Mouse (Mus musculus): Measurements from ENCODE around the gene Ms4a4d. TPM values are rescaled to one million over a fixed set of nuclear protein-coding genes. Genes with fewer than 3 reads are reported as not detected.
A peak's percentile ranks its signal among the peaks of the same experiment; 100 is the strongest.
"Not testable (repeated sequence)": the region's sequence is repeated elsewhere in the genome, so short reads cannot be mapped to it uniquely, and the experiment has no call there.

The Ms4a4d gene
- 2.1 and 4.0 TPM in 2 replicates for polyA plus RNA-seq (2012; rRNA removed)

- Histone ChIP-seq H3K4me3 (ENCODE audit: control insufficient read depth, insufficient read depth, low read length) (no peak within 1 kb of the TSS), H3K27me3 (ENCODE audit: control insufficient read depth, insufficient read depth, low read length) (no peaks in the 10 kb centered on the region), H3K27ac (ENCODE audit: control insufficient read depth, insufficient read depth, low read length) (no peak within 1 kb of the TSS), H3K4me1 (replicated peaks; ENCODE audit: control insufficient read depth, insufficient read depth, low read length) (peaks cover 8% of the 10 kb centered on the region), H3K36me3 (ENCODE audit: control insufficient read depth, insufficient read depth, low read length) (no peaks in the 10 kb centered on the region)
- no peak for DNase-seq
- TF ChIP-seq CTCF (IDR thresholded peaks at IDR 0.05; ENCODE audit: borderline replicate concordance, control insufficient read depth, extremely low read depth, insufficient read depth, low read length, poor library complexity) = no peak
- TF ChIP-seq POLR2A (IDR thresholded peaks at IDR 0.05; ENCODE audit: control insufficient read depth, extremely low read depth, insufficient read depth, low read length, poor library complexity) = no peak
- 96% methylated on average over 7 of the region's 7 CpGs for WGBS
Measured at GRCm38 (mm10) chr19:11536593-11536992, at the start of gene Ms4a4d. TSS of gene Ms4a4d (plus strand) at chr19:11536801.

DNA sequence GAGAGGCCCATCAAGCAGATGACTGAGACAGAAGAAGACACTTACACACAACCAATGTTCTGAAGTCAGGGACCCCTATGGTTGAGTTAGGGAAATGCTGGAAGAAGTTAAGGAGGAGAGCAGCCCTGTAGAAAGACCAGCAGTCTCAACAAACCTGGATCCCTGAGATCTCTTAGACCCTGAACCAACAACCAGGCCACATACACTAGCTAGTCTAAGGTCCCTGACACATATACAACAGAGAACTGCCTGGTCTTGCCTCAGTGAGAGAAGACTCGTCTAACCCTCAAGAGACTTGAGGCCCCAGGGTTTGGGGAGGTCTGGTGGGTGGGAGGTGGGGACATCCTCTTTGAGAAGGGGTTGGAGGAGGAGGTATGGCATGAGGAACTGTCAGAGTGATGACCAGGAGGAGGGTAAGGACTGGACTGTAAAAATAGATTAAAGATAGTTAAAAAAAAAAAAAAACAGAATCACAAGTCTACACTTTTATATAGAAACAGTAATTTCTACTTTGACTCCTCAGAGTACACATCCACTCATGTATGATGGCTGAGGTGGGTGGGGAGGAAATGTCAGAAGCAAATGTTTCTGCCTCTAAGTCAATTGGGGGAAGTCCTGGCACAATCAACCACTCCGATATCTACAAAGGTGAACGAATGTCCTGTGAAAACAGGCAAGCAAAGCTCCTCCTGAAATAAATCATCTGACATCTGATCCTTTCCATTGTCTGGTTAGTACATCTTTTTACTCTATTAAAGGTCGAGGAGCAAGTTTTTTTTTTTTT, 45.0 kb upstream of the Ms4a4d start:
- no peaks in the 10 kb centered on the region for H3K27me3 ChIP-seq (ENCODE audit: control insufficient read depth, insufficient read depth, low read length)
- peak overlapping the region; percentile 62 for H3K27ac ChIP-seq (ENCODE audit: control insufficient read depth, insufficient read depth, low read length)
- no peaks in the 10 kb centered on the region for H3K36me3 ChIP-seq (ENCODE audit: control insufficient read depth, insufficient read depth, low read length)
- H3K4me3 ChIP-seq (ENCODE audit: control insufficient read depth, insufficient read depth, low read length) = no peak overlapping the region
- no peak for DNase-seq
- 80% methylated on average over 4 of the region's 4 CpGs for WGBS
- TF ChIP-seq CTCF (IDR thresholded peaks at IDR 0.05; ENCODE audit: borderline replicate concordance, control insufficient read depth, extremely low read depth, insufficient read depth, low read length, poor library complexity) (no peak), POLR2A (IDR thresholded peaks at IDR 0.05; ENCODE audit: control insufficient read depth, extremely low read depth, insufficient read depth, low read length, poor library complexity) (no peak)
- no peaks in the 10 kb centered on the region for H3K4me1 ChIP-seq (replicated peaks; ENCODE audit: control insufficient read depth, insufficient read depth, low read length)

DNA sequence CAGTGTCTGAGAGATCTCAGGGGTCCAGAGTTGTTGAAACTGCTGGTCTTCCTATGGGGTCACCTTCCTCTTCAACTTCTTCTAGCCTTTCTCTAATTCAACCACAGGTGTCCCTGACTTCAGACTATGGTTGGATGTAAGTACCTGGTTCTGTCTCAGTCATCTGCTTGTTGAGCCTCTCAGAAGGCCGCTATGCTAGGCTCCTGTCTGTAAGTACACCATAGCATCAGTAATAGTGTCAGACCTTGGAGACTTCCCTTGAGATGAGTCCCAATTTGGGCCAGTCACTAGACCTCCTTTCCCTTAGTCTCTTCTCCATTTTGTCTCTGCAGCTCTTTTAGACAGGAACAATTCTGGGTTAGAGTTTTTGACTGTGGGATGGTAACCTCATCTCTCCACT, 43.9 kb upstream of the Ms4a4d start:
- Histone ChIP-seq H3K4me3 (ENCODE audit: control insufficient read depth, insufficient read depth, low read length) (no peak overlapping the region), H3K27me3 (ENCODE audit: control insufficient read depth, insufficient read depth, low read length) (no peaks in the 10 kb centered on the region), H3K36me3 (ENCODE audit: control insufficient read depth, insufficient read depth, low read length) (no peaks in the 10 kb centered on the region), H3K27ac (ENCODE audit: control insufficient read depth, insufficient read depth, low read length) (no peak overlapping the region), H3K4me1 (replicated peaks; ENCODE audit: control insufficient read depth, insufficient read depth, low read length) (no peaks in the 10 kb centered on the region)
- DNase-seq = no peak
- 90% methylated on average over 1 of the region's 1 CpGs for WGBS
- TF ChIP-seq CTCF (IDR thresholded peaks at IDR 0.05; ENCODE audit: borderline replicate concordance, control insufficient read depth, extremely low read depth, insufficient read depth, low read length, poor library complexity) = no peak
- TF ChIP-seq POLR2A (IDR thresholded peaks at IDR 0.05; ENCODE audit: control insufficient read depth, extremely low read depth, insufficient read depth, low read length, poor library complexity) = no peak

GRCm38 (mm10) chr19:11494519-11494918, 42.1 kb upstream of the Ms4a4d start:
- Histone ChIP-seq H3K27me3 (ENCODE audit: control insufficient read depth, insufficient read depth, low read length) (no peaks in the 10 kb centered on the region), H3K4me1 (replicated peaks; ENCODE audit: control insufficient read depth, insufficient read depth, low read length) (no peaks in the 10 kb centered on the region), H3K4me3 (ENCODE audit: control insufficient read depth, insufficient read depth, low read length) (no peak overlapping the region), H3K27ac (ENCODE audit: control insufficient read depth, insufficient read depth, low read length) (no peak overlapping the region), H3K36me3 (ENCODE audit: control insufficient read depth, insufficient read depth, low read length) (no peaks in the 10 kb centered on the region)
- no peak for TF ChIP-seq POLR2A (IDR thresholded peaks at IDR 0.05; ENCODE audit: control insufficient read depth, extremely low read depth, insufficient read depth, low read length, poor library complexity)
- no peak for TF ChIP-seq CTCF (IDR thresholded peaks at IDR 0.05; ENCODE audit: borderline replicate concordance, control insufficient read depth, extremely low read depth, insufficient read depth, low read length, poor library complexity)
- WGBS = 98% methylated on average over 3 of the region's 3 CpGs
- no peak for DNase-seq

DNA sequence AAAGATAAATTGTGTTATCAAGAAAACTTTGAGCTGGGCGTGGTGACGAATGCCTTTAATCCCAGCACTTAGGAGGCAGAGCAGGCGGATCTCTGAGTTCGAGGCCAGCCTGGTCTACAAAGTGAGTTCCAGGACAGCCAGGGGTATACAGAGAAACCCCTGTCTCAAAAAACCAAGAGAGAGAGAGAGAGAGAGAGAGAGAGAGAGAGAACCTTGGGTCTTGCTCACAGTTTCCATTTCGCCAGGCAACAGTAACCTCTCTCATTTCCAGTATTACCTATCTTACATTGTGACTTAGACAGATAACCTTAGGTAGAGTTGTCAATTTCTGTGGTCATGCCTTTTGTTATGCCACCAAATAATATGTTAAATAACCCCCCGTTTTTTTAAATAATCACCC, 40.2 kb upstream of the Ms4a4d start:
- no peak for TF ChIP-seq CTCF (IDR thresholded peaks at IDR 0.05; ENCODE audit: borderline replicate concordance, control insufficient read depth, extremely low read depth, insufficient read depth, low read length, poor library complexity)
- TF ChIP-seq POLR2A (IDR thresholded peaks at IDR 0.05; ENCODE audit: control insufficient read depth, extremely low read depth, insufficient read depth, low read length, poor library complexity) = no peak
- WGBS = 90% methylated on average over 6 of the region's 6 CpGs
- Histone ChIP-seq H3K4me1 (replicated peaks; ENCODE audit: control insufficient read depth, insufficient read depth, low read length) (peaks cover 2% of the 10 kb centered on the region; the same call in 1 of the 2 replicates), H3K27ac (ENCODE audit: control insufficient read depth, insufficient read depth, low read length) (no peak overlapping the region), H3K4me3 (ENCODE audit: control insufficient read depth, insufficient read depth, low read length) (no peak overlapping the region), H3K27me3 (ENCODE audit: control insufficient read depth, insufficient read depth, low read length) (no peaks in the 10 kb centered on the region), H3K36me3 (ENCODE audit: control insufficient read depth, insufficient read depth, low read length) (no peaks in the 10 kb centered on the region)
- DNase-seq = no peak

- H3K36me3 ChIP-seq (ENCODE audit: control insufficient read depth, insufficient read depth, low read length); H3K4me1 ChIP-seq (replicated peaks; ENCODE audit: control insufficient read depth, insufficient read depth, low read length); H3K27me3 ChIP-seq (ENCODE audit: control insufficient read depth, insufficient read depth, low read length); DNase-seq; H3K4me3 ChIP-seq (ENCODE audit: control insufficient read depth, insufficient read depth, low read length): not testable (repeated sequence)
- peak overlapping the region; percentile 34; the same call in 1 of the 2 replicates for H3K27ac ChIP-seq (ENCODE audit: control insufficient read depth, insufficient read depth, low read length)
- WGBS = 4% methylated on average over 1 of the region's 1 CpGs
Measured at GRCm38 (mm10) chr19:11497300-11497699, 39.3 kb upstream of the Ms4a4d start.

DNA sequence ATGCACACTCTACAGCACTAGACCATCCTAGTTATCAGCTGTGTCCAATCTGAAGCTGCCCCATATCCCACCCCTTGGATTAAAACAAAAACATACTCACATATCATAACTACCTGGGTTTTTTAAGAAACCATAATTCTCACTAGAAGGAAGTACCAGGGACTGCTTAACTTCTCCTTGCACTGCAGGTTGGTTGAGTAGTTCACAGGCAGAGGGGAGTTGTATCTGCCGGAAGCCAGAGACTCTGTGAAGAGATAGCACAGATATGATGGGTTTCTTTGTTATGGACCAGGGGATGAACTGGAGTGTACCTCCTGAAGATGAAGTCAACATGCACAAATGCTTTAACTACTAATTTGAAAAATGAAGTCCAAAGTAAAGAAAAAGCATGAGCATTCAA, 35.8 kb upstream of the Ms4a4d start:
- Histone ChIP-seq H3K4me3 (ENCODE audit: control insufficient read depth, insufficient read depth, low read length) (no peak overlapping the region), H3K27me3 (ENCODE audit: control insufficient read depth, insufficient read depth, low read length) (no peaks in the 10 kb centered on the region), H3K4me1 (replicated peaks; ENCODE audit: control insufficient read depth, insufficient read depth, low read length) (peaks cover 4% of the 10 kb centered on the region; the same call in 1 of the 2 replicates), H3K36me3 (ENCODE audit: control insufficient read depth, insufficient read depth, low read length) (no peaks in the 10 kb centered on the region), H3K27ac (ENCODE audit: control insufficient read depth, insufficient read depth, low read length) (no peak overlapping the region; the same call in 1 of the 2 replicates)
- no peak for TF ChIP-seq POLR2A (IDR thresholded peaks at IDR 0.05; ENCODE audit: control insufficient read depth, extremely low read depth, insufficient read depth, low read length, poor library complexity)
- no peak for TF ChIP-seq CTCF (IDR thresholded peaks at IDR 0.05; ENCODE audit: borderline replicate concordance, control insufficient read depth, extremely low read depth, insufficient read depth, low read length, poor library complexity)
- DNase-seq = no peak
- 38% methylated on average over 1 of the region's 1 CpGs for WGBS

All from thymus, adult 2 months (tissue).